Mouse (Mus musculus): ENCODE measurements around the gene Cyp1a1. TPM values are rescaled to one million over a fixed set of nuclear protein-coding genes. Genes with fewer than 3 reads are reported as not detected.

Cyp1a1 gene
- polyA plus RNA-seq, 1 experiment from 2014 or later: not detected

DNA sequence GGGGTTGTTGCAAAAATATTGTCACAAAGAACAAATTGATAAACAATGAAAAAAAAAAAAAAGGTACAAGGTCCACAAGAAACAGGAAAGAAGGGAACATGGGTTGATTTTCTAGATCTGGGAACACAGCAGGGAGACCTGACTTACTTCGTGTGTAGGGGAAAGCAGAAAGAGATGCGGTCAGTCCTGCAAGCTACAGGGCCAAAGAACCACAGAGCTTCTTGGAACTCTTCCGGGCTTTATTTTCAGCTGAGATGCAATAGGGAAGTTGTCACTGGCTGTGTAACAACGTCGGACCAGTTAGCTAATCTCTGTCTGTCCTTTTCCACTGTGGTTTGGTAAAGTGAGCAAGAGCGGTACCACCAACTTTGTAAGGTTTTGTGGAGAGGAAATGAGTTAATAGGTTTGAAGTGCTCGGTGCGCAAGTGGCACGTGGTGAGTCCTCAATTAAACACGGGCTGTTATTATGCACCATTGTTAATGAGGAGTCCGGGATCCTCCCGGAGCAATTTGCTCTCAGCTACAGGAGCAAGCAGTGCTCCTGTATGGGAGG lies 41.1 kb upstream of the Cyp1a1 start:
- Histone ChIP-seq H3K4me3 (replicated peaks) (no peak overlapping the region), H3K9me3 (no peaks in the 10 kb centered on the region), H3K4me1 (replicated peaks) (peaks cover 44% of the 10 kb centered on the region), H3K36me3 (peaks cover 8% of the 10 kb centered on the region), H3K27ac (no peak overlapping the region), H3K27me3 (0 out of 2 replicates have a peak, but pooled peaks cover 6% of the 10 kb centered on the region), H3K4me2 (replicated peaks) (no peak overlapping the region), H3K9ac (replicated peaks) (no peak overlapping the region)
- 73% methylated on average over 12 of the region's 12 CpGs for WGBS
- no peak for ATAC-seq

DNA sequence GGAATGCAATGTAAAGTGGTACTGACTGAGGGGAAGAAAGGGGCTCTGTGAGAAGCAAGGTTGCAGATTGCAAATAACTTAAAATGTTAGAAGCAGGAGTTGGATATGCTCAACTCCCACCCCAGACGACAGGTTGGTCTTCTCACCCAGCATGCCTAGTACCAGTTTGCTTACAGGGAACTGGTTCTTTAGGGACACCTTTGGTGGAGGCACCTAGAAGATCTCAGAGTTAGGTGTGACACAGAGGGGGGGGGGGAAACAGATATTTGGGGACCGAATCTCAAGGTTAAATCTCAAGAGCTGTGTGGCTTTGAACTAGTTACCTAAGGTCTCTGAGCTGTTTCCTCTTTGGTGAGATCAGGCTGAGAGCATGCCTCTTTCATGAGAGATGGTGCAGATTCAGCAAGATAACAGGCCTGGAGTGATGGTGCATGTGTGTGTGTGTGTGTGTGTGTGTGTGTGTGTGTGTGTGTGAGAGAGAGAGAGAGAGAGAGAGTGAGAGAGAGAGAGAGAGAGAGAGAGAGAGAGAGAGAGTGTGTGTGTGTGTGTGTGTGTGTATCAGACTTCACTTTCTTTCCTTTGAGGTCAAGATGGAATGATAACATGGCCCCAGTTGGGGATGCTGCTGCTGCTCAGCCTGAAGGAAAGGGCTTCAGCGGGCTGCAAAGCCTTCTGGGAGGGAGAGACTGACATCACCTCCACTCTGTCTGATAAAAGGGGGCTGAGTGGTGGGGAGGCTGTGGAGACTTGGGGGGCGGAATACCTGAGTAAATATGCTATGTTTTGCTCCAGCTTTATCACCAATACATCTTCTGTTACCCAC lies 40.2 kb upstream of the Cyp1a1 start:
- Histone ChIP-seq H3K36me3 (no peaks in the 10 kb centered on the region), H3K27me3 (0 out of 2 replicates have a peak, but pooled peaks cover 6% of the 10 kb centered on the region), H3K4me2 (replicated peaks) (no peak overlapping the region), H3K4me1 (replicated peaks) (peaks cover 37% of the 10 kb centered on the region), H3K27ac (no peak overlapping the region), H3K4me3 (replicated peaks) (no peak overlapping the region), H3K9me3 (no peaks in the 10 kb centered on the region), H3K9ac (replicated peaks) (no peak overlapping the region)
- 77% methylated on average over 4 of the region's 4 CpGs for WGBS
- no peak for ATAC-seq

DNA sequence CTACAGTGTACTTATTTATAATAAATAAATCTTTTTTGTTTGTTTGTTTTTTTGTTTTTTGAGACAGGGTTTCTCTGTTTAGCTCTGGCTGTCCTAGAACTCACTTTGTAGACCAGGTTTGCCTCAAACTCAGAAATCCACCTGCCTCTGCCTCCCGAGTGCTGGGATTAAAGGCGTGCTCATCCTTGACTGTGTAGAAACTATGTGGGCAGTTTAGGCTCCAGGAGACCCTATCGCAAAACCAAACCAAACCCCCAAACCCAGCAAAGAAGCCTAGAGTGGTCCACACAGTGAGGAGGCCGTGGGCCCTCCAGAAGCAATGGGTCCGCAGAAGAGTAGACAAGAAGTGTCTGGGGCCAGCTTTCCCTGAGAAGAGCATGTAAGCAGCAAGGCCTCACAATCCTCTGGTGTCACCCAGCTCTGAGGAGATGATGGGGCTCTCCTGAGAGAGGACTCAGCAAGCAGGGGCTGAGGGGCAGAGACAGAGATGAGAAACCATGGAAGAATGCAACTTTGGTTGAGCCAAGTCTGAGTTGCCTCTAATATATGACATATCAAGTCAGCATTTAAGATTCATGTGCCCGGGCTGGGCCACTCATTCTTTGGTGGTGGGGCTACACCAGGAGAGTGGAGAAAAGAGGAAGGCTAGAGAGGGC lies 37.5 kb upstream of the Cyp1a1 start:
- Histone ChIP-seq H3K27me3 (0 out of 2 replicates have a peak, but pooled peaks cover 6% of the 10 kb centered on the region), H3K4me3 (replicated peaks) (no peak overlapping the region), H3K36me3 (no peaks in the 10 kb centered on the region), H3K9ac (replicated peaks) (no peak overlapping the region), H3K4me1 (replicated peaks) (peaks cover 37% of the 10 kb centered on the region), H3K4me2 (replicated peaks) (no peak overlapping the region), H3K27ac (0 out of 2 replicates have a peak overlapping the region, but pooled peaks have one; percentile 8), H3K9me3 (no peaks in the 10 kb centered on the region)
- ATAC-seq: no peak
- 95% methylated on average over 6 of the region's 6 CpGs for WGBS

DNA sequence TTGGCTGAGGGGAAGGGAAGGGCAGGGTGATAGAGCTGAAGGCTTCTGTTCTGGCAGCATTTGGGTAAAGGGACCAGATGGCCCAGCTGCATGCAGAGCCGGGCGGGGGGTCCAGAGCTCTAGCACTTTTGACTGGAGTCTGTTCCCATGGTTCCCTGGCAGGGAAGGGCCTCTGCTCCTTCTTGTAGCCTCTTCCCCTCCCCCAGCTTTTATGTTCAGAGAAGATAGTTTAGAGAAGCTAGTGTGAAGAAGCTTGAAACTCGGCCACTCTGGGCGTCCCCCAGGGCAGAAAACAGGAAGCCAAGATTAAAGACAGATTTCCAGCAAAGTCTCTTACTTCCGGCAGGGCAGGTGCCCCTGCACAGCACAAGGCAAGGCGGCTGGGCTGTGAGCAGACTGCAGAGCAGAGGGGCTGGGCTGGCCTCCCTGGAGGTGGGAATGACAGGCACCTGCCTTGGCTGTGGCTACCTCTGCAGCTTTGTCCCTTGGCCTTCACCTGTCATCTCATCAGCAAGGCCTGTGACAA lies 36.9 kb upstream of the Cyp1a1 start:
- no peak overlapping the region for H3K4me3 ChIP-seq (replicated peaks)
- H3K36me3 ChIP-seq: no peaks in the 10 kb centered on the region
- no peak overlapping the region for H3K4me2 ChIP-seq (replicated peaks)
- H3K27ac ChIP-seq: 0 out of 2 replicates have a peak overlapping the region, but pooled peaks have one; percentile 8
- H3K9me3 ChIP-seq: no peaks in the 10 kb centered on the region
- 0 out of 2 replicates have a peak, but pooled peaks cover 6% of the 10 kb centered on the region for H3K27me3 ChIP-seq
- peaks cover 38% of the 10 kb centered on the region for H3K4me1 ChIP-seq (replicated peaks)
- WGBS: 37% methylated on average over 6 of the region's 6 CpGs
- no peak for ATAC-seq
- no peak overlapping the region for H3K9ac ChIP-seq (replicated peaks)

DNA sequence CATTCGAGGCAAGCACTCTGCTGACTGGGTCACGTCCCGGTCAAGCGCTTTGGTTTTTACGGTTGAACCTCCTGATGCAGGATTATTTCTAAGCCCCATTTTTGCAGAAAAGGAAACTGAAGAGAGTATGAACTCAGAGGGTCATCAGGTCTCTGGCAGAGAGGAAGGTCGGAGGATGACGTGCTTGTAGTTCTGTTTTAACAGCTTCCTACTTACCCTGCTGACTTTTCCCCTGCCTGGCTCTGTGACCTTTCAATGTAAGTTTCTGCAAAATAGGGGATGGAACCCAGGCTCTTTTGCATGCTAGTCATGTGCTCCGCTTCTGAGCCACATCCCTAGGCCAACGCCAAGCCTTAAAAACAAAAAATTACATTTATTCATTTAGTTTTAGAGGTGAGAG lies 35.4 kb upstream of the Cyp1a1 start:
- 57% methylated on average over 9 of the region's 9 CpGs for WGBS
- Histone ChIP-seq H3K36me3 (no peaks in the 10 kb centered on the region), H3K4me2 (replicated peaks) (no peak overlapping the region), H3K4me3 (replicated peaks) (no peak overlapping the region), H3K9me3 (no peaks in the 10 kb centered on the region), H3K4me1 (replicated peaks) (peaks cover 42% of the 10 kb centered on the region), H3K27ac (no peak overlapping the region), H3K9ac (replicated peaks) (no peak overlapping the region), H3K27me3 (no peaks in the 10 kb centered on the region)
- no peak for ATAC-seq

DNA sequence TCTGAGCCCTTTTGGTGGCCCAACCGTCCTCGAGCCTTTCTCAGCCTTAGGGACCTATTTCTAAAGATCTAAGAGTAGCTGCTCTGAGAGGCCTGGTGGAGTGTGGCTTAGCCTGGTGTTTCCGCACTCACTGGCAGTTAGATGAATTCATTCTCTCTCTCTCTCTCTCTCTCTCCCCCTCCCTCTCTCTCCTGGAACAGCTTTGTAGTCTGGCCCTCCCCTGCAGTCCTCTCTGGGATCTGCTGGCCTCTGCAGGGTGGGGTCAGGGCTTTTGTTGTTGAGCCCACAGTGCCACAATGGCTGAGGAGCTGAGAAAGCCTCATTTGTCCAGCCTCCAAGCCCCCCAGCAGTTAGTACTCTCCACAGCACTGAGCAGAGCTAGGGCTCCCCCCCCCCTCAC lies 34.9 kb upstream of the Cyp1a1 start:
- H3K36me3 ChIP-seq: no peaks in the 10 kb centered on the region
- no peak overlapping the region for H3K4me2 ChIP-seq (replicated peaks)
- peak overlapping the region; percentile 43 for H3K9ac ChIP-seq (replicated peaks)
- WGBS: 0% methylated on average over 3 of the region's 3 CpGs
- H3K27me3 ChIP-seq: no peaks in the 10 kb centered on the region
- ATAC-seq: peak; percentile 38; the same call in 1 of the 2 replicates
- peaks cover 42% of the 10 kb centered on the region for H3K4me1 ChIP-seq (replicated peaks)
- no peaks in the 10 kb centered on the region for H3K9me3 ChIP-seq
- no peak overlapping the region for H3K4me3 ChIP-seq (replicated peaks)
- H3K27ac ChIP-seq: no peak overlapping the region; the same call in 1 of the 2 replicates

DNA sequence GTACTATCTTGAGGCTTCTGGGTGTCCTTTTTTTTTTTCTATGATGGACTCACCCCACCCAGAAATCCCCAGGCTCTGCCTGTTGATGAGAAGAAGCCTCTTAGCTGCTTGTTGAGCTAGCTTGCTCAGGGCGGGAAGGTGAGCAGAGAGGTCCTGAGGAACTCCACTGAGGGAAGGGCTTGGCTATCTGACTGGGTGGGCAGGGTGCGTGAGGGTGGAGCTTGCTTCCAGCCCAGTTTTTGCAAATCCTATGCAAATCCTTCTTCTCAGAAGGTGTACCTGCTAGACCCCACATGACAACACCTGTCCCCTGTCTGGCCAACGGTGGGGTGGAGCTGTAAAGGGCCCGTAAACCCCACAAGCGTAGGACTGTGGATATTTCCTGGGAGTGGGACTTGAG lies 34.4 kb upstream of the Cyp1a1 start, which contains the start of gene Csk:
Gene Csk, minus strand, starts transcription at position 349 of the 400 bp plus-strand sequence.
- Histone ChIP-seq H3K9ac (replicated peaks) (peak within 1 kb of the TSS; percentile 43), H3K27ac (no peak within 1 kb of the TSS; the same call in 1 of the 2 replicates)
- 31% methylated on average over 5 of the region's 5 CpGs for WGBS

DNA sequence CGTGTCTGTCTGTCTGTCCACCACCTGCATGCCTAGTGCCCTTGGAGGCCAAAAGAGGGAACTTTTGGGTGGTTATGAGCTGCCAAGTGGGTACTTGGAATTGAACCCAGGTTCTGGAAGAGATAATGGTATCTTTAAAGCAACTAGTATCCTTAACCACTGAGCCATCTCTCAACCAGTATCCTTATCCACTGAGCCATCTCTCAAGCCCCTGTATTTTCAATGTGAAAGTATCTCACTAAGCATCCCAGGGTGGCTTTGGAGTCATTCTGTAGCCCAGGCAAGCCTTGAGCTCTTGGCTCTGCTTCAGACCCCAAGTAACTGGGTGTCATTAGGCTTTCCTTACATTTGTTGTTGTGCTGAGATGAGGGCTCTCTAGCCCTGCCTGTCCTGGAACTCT lies 32.8 kb upstream of the Cyp1a1 start:
- Histone ChIP-seq H3K4me1 (replicated peaks) (peaks cover 42% of the 10 kb centered on the region), H3K4me2 (replicated peaks) (no peak overlapping the region), H3K36me3 (no peaks in the 10 kb centered on the region), H3K27ac (no peak overlapping the region), H3K9ac (replicated peaks) (no peak overlapping the region), H3K27me3 (no peaks in the 10 kb centered on the region), H3K9me3 (no peaks in the 10 kb centered on the region), H3K4me3 (replicated peaks) (no peak overlapping the region)
- 88% methylated on average over 1 of the region's 1 CpGs for WGBS
- ATAC-seq: no peak

More for the DNA sequence above, 34.4 kb upstream of the Cyp1a1 start, which contains the start of gene Csk:
- Histone ChIP-seq H3K36me3 (no peaks in the 10 kb centered on the region), H3K9me3 (no peaks in the 10 kb centered on the region), H3K4me2 (replicated peaks) (no peak within 1 kb of the TSS), H3K4me1 (replicated peaks) (peaks cover 42% of the 10 kb centered on the region), H3K4me3 (replicated peaks) (no peak within 1 kb of the TSS), H3K27me3 (no peaks in the 10 kb centered on the region)
- no peak for ATAC-seq

DNA sequence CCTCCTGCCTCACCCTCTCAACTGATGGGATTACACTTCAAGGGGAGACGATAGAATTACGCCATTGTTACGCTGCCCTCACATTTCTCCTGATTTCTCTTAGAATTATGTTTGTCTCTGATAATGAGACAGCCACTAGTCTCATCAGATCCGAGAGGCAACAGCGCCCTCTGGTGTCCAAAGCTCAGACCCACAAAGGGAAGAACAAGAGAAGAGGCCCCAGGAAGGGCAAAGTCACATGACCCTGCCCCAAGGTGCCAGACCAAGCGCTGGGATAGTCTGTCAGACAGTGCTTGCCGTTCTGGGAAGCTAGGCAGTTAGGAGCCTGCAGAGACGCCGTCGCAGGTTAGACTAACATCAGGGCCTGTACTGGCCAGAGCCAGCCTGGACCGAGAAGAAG lies 32.0 kb upstream of the Cyp1a1 start:
- no peaks in the 10 kb centered on the region for H3K36me3 ChIP-seq
- H3K27me3 ChIP-seq: no peaks in the 10 kb centered on the region
- peak; percentile 83 for ATAC-seq
- H3K9me3 ChIP-seq: no peaks in the 10 kb centered on the region
- peaks cover 38% of the 10 kb centered on the region for H3K4me1 ChIP-seq (replicated peaks)
- WGBS: 2% methylated on average over 11 of the region's 11 CpGs
- no peak overlapping the region; the same call in 1 of the 2 replicates for H3K9ac ChIP-seq (replicated peaks)
- no peak overlapping the region for H3K27ac ChIP-seq
- H3K4me3 ChIP-seq (replicated peaks): no peak overlapping the region
- H3K4me2 ChIP-seq (replicated peaks): peak overlapping the region; percentile 39

DNA sequence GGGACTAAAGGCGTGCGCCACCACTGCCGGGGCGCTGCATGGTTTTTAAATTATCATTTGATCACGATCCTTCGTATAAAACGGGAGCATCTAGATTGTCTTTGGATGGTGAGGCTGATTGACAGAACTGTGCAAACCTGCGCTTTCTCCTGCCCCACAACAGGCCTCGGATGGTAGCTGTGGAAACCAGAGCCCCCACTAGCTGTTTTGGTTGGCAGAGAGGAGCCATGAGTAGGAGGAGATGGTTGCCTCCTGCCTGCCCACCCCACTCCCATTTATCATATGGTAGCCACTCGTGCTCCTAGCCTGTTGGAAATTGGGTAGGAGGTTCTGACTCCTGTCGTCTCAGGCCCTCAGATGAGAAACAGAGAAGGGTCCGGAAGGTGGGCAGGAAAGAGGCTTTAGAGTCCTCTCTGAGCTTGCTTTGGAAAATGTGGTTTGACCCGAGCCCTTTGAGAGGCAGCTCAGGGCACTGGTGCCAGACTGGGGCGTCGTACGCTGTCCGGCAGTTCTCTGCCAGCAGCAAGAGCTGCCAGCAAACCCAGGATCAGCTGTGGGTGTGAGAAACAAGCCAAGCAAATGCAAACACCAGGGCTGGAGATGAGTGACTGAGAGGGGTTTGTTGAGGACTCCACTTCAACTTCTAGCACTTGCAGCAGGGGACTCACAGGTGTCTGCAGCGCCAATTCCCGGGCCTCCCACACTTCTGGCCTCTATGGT lies 30.9 kb upstream of the Cyp1a1 start:
- Histone ChIP-seq H3K36me3 (no peaks in the 10 kb centered on the region), H3K27ac (no peak overlapping the region), H3K9ac (replicated peaks) (no peak overlapping the region), H3K4me2 (replicated peaks) (no peak overlapping the region), H3K27me3 (no peaks in the 10 kb centered on the region), H3K4me3 (replicated peaks) (no peak overlapping the region), H3K4me1 (replicated peaks) (peaks cover 31% of the 10 kb centered on the region), H3K9me3 (no peaks in the 10 kb centered on the region)
- 87% methylated on average over 19 of the region's 19 CpGs for WGBS
- no peak for ATAC-seq

DNA sequence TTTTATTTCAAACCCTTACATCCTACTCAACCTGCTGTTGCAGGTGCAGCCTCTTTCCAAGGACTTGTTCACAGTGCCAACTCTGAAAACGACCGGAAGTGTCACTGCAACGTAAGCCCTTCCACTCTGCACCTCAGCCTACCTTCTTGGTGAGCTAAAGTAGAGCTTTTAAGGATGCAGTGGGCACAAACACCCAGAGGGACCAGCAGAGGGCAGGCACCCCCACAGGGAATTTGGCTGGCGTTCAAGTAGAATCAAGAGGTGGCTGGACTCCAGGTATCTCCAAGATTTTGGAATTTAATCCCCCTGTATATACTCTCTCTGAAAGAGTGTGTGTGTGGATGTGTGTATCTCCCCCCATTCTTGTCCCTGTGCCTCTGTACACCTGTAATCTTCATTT lies 29.9 kb upstream of the Cyp1a1 start:
- no peaks in the 10 kb centered on the region for H3K9me3 ChIP-seq
- no peaks in the 10 kb centered on the region for H3K36me3 ChIP-seq
- H3K4me1 ChIP-seq (replicated peaks): peaks cover 26% of the 10 kb centered on the region
- H3K9ac ChIP-seq (replicated peaks): no peak overlapping the region
- H3K4me2 ChIP-seq (replicated peaks): no peak overlapping the region
- ATAC-seq: no peak
- H3K27me3 ChIP-seq: no peaks in the 10 kb centered on the region
- 56% methylated on average over 4 of the region's 4 CpGs for WGBS
- no peak overlapping the region for H3K27ac ChIP-seq
- no peak overlapping the region for H3K4me3 ChIP-seq (replicated peaks)
